Mouse (Mus musculus) cerebellum, adult 2 months (tissue): ENCODE results near the gene Dera.

ENCODE experiments used
- CTCF ChIP-seq: fragments of 200-500 bp; IDR thresholded peaks from 2 replicates; pipeline ENCODE4 v1.5.1; 2011; ENCODE audit warnings: low read depth, mild to moderate bottlenecking, control low read depth, low read length, moderate library complexity, borderline replicate concordance; ENCODE audit not compliant: insufficient read depth
- POLR2A ChIP-seq: fragments of 200-500 bp; IDR thresholded peaks from 2 replicates; pipeline ENCODE4 v1.6.1; 2011; ENCODE audit warnings: low read length, control low read depth, borderline replicate concordance; ENCODE audit not compliant: insufficient read depth

DNA sequence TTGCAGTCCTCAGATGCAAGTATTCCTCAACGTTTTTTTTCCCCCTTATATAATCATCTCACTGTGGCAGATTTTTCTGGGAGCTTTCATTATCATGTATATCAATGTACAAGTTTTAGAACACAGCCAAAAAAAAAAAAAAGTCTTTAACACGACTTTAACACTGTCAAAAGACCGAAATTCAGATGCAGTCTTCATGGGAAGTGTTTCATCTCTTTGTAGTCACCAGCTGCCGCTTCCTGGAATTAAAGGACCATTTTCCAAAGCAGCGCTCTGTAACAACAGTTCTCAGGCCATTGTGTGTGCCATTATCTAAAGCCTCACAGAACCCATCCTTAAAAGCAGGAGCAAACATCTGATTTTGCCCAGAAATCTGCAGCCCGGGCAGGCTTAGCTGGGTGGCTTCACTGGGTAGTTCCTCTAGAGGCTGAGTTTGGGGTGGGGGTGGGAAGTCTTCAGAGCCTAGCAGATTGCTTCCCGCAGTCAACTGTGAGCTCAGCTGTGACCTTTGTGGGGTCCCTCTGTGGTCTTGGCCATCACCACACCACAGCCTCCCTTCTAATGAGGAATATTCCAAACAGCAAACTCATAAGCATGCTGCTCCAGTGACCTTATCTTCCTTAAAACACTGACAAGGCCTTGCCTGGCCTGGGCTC is 41.6 kb upstream of the Dera start:
- no peak for TF ChIP-seq POLR2A
- TF ChIP-seq CTCF: no peak
